Mouse (Mus musculus): Measurements from ENCODE around the gene Tln2.

GRCm38 (mm10) chr9:67476184-67476583 lies 83.3 kb downstream of the Tln2 start:
- no peak for TF ChIP-seq CTCF (IDR thresholded peaks at IDR 0.05; ENCODE audit: insufficient read depth, low read depth, low read length)
- no peak for TF ChIP-seq POLR2A (IDR thresholded peaks at IDR 0.05; ENCODE audit: insufficient read depth, low read depth, low read length)

Data from olfactory bulb, adult 2 months (tissue).